Mouse (Mus musculus) testis, adult 2 months (tissue): Measurements from ENCODE around the gene Zfp64. TPM values are rescaled to one million over a fixed set of nuclear protein-coding genes. Genes with fewer than 3 reads are reported as not detected.
"Not testable (repeated sequence)": the region's sequence is repeated elsewhere in the genome, so short reads cannot be mapped to it uniquely, and the experiment has no call there.

Source experiments
- H3K27ac ChIP-seq: fragments of 200-500 bp; 2 replicates; pipeline ENCODE4 v1.5.1; 2012; ENCODE audit warnings: low read depth, low read length; ENCODE audit not compliant: control insufficient read depth, insufficient read depth
- H3K27me3 ChIP-seq: fragments of 200-500 bp; 2 replicates; pipeline ENCODE4 v1.6.1; 2012; ENCODE audit warnings: mild to moderate bottlenecking, low read length, moderate library complexity; ENCODE audit not compliant: control insufficient read depth, insufficient read depth
- H3K36me3 ChIP-seq: fragments of 200-500 bp; 2 replicates; pipeline ENCODE4 v1.6.1; 2012; ENCODE audit warnings: mild to moderate bottlenecking, low read length; ENCODE audit not compliant: control insufficient read depth, insufficient read depth
- H3K4me1 ChIP-seq: fragments of 200-500 bp; 2 replicates; pipeline ENCODE4 v1.6.1; 2012; ENCODE audit warnings: low read length; ENCODE audit not compliant: control insufficient read depth, insufficient read depth
- H3K4me3 ChIP-seq: fragments of 200-500 bp; 2 replicates; pipeline ENCODE4 v1.5.1; 2012; ENCODE audit warnings: low read depth, mild to moderate bottlenecking, low read length, moderate library complexity, mixed read lengths; ENCODE audit not compliant: control insufficient read depth
- CTCF ChIP-seq: fragments of 200-500 bp; IDR thresholded peaks from 2 replicates; pipeline ENCODE4 v1.5.1; 2012; ENCODE audit warnings: low read depth, mild to moderate bottlenecking, inconsistent platforms, low read length, moderate library complexity; ENCODE audit not compliant: control insufficient read depth, insufficient read depth, insufficient replicate concordance
- POLR2A ChIP-seq: fragments of 200-500 bp; IDR thresholded peaks from 2 replicates; pipeline ENCODE4 v1.6.1; 2012; ENCODE audit warnings: low read depth, mild to moderate bottlenecking, inconsistent platforms, low read length, moderate library complexity; ENCODE audit not compliant: control insufficient read depth
- polyA plus RNA-seq: library from polyadenylated mRNA; depleted of rRNA; stranded (reverse); fragments of >200 nt; gene quantifications from 2 replicates; pipeline ENCODE4 v1.2.3, GENCODE M21; 2012

Zfp64 gene
- polyA plus RNA-seq, 1 experiment = 3.4 TPM

DNA sequence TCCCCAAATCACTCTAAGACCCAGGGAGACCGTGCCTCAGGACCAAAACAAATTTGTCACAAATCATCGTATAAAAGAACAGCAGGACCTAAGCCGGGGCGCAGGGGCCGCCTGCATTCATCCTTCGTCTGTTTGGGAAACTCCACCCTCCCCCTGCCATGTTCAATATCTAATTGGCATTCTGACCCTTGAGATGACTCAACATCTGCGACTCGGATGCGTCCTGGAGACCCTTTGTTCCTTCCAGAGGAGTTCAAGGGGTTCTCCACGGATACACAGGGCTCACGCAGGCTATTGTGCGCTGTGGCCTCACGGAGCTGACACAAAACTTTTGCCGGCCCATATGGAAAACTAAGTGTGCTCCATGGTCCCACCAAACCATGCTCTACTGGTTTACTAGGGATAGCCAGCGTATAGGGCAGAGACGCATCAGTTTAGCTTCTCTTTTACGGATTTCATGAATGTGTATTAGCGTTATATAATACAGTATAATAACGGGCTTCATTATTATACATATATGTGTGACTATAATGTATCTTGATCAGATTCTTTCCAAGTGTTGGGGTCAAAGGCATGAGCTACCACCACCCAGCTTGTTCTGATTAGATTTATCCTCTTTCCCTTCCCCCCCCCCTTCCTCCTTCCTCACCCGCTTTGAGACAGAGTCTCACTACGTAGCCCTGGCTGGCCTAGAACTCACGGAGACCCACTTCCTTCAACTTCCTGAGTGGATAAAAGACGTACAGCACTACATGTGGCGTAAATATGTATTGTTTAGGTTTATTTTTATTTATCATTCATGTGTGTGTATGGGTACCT, 94.3 kb downstream of the Zfp64 start:
- TF ChIP-seq POLR2A = no peak
- TF ChIP-seq CTCF = no peak
- Histone ChIP-seq H3K27ac (no peak overlapping the region), H3K4me1 (no peaks in the 10 kb centered on the region), H3K36me3 (no peaks in the 10 kb centered on the region), H3K27me3 (no peaks in the 10 kb centered on the region), H3K4me3 (no peak overlapping the region)

DNA sequence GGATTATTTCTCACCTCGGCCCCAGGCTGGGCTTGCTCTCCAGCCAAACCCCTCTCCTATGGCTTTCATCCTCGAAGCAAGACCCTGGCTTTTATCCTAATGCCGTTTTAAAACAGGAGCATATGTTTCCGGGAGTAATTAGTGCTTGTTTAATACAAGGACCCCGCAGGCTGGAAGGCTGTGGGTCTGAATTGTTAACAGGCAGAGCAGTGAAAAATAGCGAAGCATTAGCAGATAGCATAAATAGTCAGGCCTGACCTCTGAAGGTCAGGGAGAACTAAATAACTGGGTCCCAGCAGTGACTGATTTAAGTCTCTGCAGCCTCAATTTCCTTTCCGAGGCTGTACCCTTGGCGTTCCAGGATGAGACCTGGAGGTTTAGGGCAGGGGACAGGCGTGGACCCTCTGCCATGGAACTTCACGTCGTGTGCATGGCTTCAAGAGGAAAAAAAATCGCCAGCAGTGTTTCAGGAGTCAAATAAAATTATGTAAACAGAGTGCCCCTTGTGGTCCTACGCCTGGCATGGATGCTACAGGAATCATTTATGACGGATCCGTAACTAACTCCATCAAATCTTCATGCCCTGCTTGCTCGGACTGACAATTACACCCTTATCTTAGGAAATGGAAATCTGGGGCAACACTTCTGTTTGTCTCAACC, 95.2 kb downstream of the Zfp64 start:
- H3K27ac ChIP-seq = no peak overlapping the region
- H3K4me1 ChIP-seq = no peaks in the 10 kb centered on the region
- no peaks in the 10 kb centered on the region for H3K27me3 ChIP-seq
- no peak overlapping the region for H3K4me3 ChIP-seq
- TF ChIP-seq CTCF (no peak), POLR2A (no peak)
- H3K36me3 ChIP-seq = no peaks in the 10 kb centered on the region

DNA sequence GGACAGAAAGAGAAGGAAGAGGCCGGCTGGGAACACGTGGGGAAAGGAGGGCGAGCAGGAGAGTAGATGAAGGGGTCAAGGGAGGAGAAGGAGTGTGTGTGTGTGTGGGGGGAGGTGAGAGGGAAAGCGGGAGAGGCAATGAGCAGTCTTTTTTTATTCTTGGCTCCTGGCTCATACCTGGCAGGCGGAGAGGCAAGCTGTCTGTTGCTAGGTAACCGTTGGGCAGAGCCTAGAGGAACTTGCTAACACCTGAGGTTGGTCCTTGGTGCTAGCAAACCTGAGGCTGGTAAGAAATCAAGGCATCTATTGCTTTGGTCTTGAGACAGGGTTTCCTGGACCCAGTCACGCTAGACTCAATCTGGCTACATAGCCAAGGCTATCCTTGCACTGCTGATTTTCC, 98.7 kb downstream of the Zfp64 start:
- no peaks in the 10 kb centered on the region for H3K36me3 ChIP-seq
- no peak overlapping the region for H3K4me3 ChIP-seq
- TF ChIP-seq POLR2A (no peak), CTCF (no peak)
- H3K27me3 ChIP-seq = no peaks in the 10 kb centered on the region
- no peaks in the 10 kb centered on the region for H3K4me1 ChIP-seq
- H3K27ac ChIP-seq = no peak overlapping the region

DNA sequence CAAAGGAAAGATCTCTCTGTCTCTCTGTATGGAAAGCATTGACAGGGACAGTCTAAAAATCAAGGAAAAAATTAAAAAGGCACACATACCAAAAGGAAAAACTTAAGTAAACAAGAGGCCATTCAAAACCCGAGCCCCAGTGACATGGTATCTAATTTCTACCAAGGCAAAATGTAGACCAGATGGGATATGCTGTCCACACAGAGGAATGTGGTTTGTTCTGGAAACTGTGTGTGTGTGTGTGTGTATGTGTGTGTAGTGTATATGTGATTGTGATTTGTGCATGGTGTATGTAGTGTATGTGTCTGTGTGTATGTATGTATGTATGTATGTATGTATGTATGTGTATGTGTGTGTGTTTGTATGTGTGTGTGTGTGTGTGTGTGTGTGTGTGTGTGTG, 100.6 kb downstream of the Zfp64 start:
- TF ChIP-seq POLR2A (no peak), CTCF (no peak)
- H3K4me3 ChIP-seq = no peak overlapping the region

DNA sequence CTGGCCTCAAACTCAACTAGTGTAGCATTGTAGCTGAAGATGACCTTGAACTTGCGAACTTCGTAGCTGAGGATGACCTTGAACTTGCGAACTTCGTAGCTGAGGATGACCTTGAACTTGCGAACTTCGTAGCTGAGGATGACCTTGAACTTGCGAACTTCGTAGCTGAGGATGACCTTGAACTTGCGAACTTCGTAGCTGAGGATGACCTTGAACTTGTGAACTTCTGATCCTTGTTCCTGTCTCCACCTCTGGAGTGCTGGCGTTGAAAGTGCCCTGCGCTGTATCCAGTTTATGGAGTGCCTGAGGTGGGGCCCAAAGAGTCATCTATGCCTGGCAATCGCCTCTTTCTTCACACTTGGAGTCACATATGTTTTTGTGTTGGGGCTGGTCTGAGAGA, 101.5 kb downstream of the Zfp64 start:
- not testable (repeated sequence) for H3K4me3 ChIP-seq, H3K27me3 ChIP-seq, H3K4me1 ChIP-seq, H3K36me3 ChIP-seq, H3K27ac ChIP-seq

More for the DNA sequence above, 100.6 kb downstream of the Zfp64 start:
- Histone ChIP-seq H3K36me3 (no peaks in the 10 kb centered on the region), H3K27me3 (no peaks in the 10 kb centered on the region), H3K4me1 (no peaks in the 10 kb centered on the region), H3K27ac (no peak overlapping the region)

DNA sequence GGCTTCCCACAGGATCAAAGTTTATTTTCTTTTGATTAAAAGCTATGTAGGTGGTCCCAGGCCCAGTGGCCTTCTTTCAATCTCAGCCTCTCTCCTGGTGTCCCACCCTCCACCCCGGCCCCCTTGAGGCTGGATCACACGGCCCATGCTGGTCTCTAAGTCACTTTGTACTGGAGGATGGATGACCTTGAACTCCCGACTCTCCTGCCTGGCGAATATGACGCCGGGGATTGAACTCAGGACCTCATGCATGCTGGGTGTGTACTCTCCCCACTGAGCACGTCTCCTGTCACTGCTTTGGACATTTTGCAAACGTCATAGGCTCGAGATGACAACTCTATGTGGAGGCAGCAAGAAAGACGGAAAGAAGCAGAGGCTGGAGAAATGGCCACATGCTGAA, 103.8 kb downstream of the Zfp64 start:
- no peak overlapping the region for H3K27ac ChIP-seq
- no peak for TF ChIP-seq CTCF
- TF ChIP-seq POLR2A = no peak
- H3K4me1 ChIP-seq = no peaks in the 10 kb centered on the region

DNA sequence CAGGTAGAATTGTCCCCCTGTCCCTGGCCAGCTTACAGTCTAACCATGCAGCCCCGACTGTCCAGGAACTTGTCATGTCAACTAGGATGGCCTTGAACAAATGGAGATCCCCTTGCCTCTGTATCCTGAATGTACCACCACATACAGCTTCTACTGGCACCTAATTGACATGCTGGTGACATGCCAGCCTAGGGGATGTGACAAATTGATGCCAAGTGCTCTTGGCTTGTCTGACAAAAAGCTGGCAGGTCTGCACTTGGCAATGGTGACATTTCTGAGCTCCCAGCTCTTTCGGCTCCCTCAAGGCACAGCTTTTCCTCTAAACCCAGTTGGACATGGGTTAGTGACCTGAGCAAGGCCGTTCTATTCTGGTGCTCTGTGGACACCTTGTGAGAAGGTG, 106.8 kb downstream of the Zfp64 start:
- no peaks in the 10 kb centered on the region for H3K27me3 ChIP-seq
- no peaks in the 10 kb centered on the region for H3K4me1 ChIP-seq
- H3K4me3 ChIP-seq = no peak overlapping the region
- H3K36me3 ChIP-seq = no peaks in the 10 kb centered on the region
- no peak overlapping the region for H3K27ac ChIP-seq
- no peak for TF ChIP-seq POLR2A
- no peak for TF ChIP-seq CTCF

More for the DNA sequence above, 103.8 kb downstream of the Zfp64 start:
- H3K36me3 ChIP-seq = no peaks in the 10 kb centered on the region
- no peak overlapping the region for H3K4me3 ChIP-seq
- H3K27me3 ChIP-seq = no peaks in the 10 kb centered on the region
